Mouse (Mus musculus): ENCODE measurements around the gene Shc3. TPM values are rescaled to one million over a fixed set of nuclear protein-coding genes. Genes with fewer than 3 reads are reported as not detected.

Gene Shc3
- polyA plus RNA-seq, 1 experiment from 2014 or later, result 0.28 TPM

DNA sequence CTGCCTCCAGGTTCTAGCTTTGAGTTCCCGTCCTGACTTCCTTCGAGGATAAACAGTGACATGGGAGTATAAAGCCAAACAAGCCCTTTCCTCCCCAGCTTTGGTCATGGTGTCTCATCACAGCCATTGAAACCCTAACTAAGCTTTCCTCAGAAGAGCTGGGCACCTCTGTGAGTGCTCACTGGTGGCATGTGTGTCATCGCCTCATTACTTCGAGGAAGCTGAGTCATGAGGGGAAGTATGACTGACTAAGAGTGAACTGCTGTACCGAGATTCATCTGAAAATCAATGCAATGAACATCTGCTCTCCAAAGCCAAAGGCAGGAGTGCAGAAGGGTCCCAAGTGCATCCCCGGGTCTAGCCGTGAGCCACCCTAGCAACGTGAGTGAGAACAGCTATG, 29.4 kb downstream of the Shc3 start:
- no peaks in the 10 kb centered on the region for H3K9me3 ChIP-seq (ENCODE audit: control insufficient read depth, low read length)
- no peak overlapping the region for H3K4me3 ChIP-seq (ENCODE audit: low read depth, low read length)
- DNase-seq (ENCODE audit: low spot score) (no peak), ATAC-seq (ENCODE audit: low FRiP score, low TSS enrichment) (no peak)
- H3K27ac ChIP-seq (replicated peaks), result no peak overlapping the region
- H3K36me3 ChIP-seq (ENCODE audit: control insufficient read depth, insufficient read depth, low read length), result no peaks in the 10 kb centered on the region
- no peaks in the 10 kb centered on the region for H3K27me3 ChIP-seq (ENCODE audit: control insufficient read depth, insufficient read depth, low read length)
- WGBS, result 83% methylated on average over 8 of the region's 8 CpGs
- TF ChIP-seq EP300 (optimal IDR thresholded peaks at IDR 0.05) (no peak), CTCF (IDR thresholded peaks at IDR 0.05; ENCODE audit: low read depth) (no peak)
- no peaks in the 10 kb centered on the region for H3K4me1 ChIP-seq (replicated peaks; ENCODE audit: control insufficient read depth, insufficient read depth)
- no peak overlapping the region for H3K9ac ChIP-seq (ENCODE audit: low read length)
- H3K4me2 ChIP-seq (replicated peaks; ENCODE audit: low read depth), result no peak overlapping the region

DNA sequence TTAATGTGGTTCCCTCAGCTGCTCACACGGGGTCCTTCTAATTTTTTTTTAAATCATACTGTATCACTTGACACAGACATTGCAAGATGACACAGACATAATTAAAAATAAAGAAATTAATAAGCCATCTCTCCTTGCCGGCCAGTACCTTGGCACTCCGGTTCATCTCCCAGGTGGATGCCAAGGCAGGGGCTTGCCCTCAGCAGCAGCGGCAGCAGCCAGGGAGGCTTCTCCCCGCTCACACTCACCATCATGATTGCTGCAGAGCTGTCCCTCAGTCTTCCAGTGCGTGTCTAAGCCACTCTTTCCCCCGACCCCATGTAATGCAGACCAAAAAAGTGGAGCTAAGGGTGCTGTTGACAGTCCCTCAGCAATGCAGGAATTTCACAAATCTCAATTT, 33.9 kb downstream of the Shc3 start:
- H3K9me3 ChIP-seq (ENCODE audit: control insufficient read depth, low read length), result no peaks in the 10 kb centered on the region
- H3K27ac ChIP-seq (replicated peaks), result no peak overlapping the region
- H3K4me1 ChIP-seq (replicated peaks; ENCODE audit: control insufficient read depth, insufficient read depth), result no peaks in the 10 kb centered on the region
- TF ChIP-seq CTCF (IDR thresholded peaks at IDR 0.05; ENCODE audit: low read depth) (no peak), EP300 (optimal IDR thresholded peaks at IDR 0.05) (no peak)
- DNase-seq (ENCODE audit: low spot score) (no peak), ATAC-seq (ENCODE audit: low FRiP score, low TSS enrichment) (no peak)
- 84% methylated on average over 7 of the region's 7 CpGs for WGBS
- H3K27me3 ChIP-seq (ENCODE audit: control insufficient read depth, insufficient read depth, low read length), result no peaks in the 10 kb centered on the region
- H3K36me3 ChIP-seq (ENCODE audit: control insufficient read depth, insufficient read depth, low read length), result no peaks in the 10 kb centered on the region
- H3K9ac ChIP-seq (ENCODE audit: low read length), result no peak overlapping the region
- H3K4me2 ChIP-seq (replicated peaks; ENCODE audit: low read depth), result no peak overlapping the region
- no peak overlapping the region for H3K4me3 ChIP-seq (ENCODE audit: low read depth, low read length)

DNA sequence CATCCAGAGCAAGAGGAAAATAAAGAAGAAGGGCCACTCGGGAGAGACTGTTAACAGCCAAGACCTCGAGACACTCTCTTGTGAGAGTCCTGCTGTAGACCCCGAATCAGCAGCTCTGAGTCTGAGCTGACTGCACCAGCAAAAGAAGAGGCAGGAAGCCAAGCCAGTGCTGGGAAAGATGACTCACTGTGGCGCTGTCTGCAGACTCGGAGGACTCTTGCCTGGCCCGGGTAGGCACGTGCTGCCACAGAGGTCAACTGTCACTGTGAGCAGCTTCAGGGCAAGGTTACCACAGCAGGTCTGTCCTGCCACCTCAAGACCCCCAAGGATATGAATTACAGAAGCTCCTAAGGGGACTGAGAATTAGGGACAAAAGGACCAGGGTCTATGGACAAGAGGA, 42.7 kb downstream of the Shc3 start:
- ATAC-seq (ENCODE audit: low FRiP score, low TSS enrichment), result no peak
- 28% methylated on average over 7 of the region's 7 CpGs for WGBS
- H3K4me3 ChIP-seq (ENCODE audit: low read depth, low read length), result no peak overlapping the region
- H3K4me1 ChIP-seq (replicated peaks; ENCODE audit: control insufficient read depth, insufficient read depth), result no peaks in the 10 kb centered on the region
- TF ChIP-seq CTCF (IDR thresholded peaks at IDR 0.05; ENCODE audit: low read depth) (no peak), EP300 (optimal IDR thresholded peaks at IDR 0.05) (no peak)
- H3K9me3 ChIP-seq (ENCODE audit: control insufficient read depth, low read length), result no peaks in the 10 kb centered on the region
- no peaks in the 10 kb centered on the region for H3K27me3 ChIP-seq (ENCODE audit: control insufficient read depth, insufficient read depth, low read length)
- H3K4me2 ChIP-seq (replicated peaks; ENCODE audit: low read depth), result no peak overlapping the region
- DNase-seq (ENCODE audit: low spot score), result peak; percentile 25
- no peak overlapping the region for H3K9ac ChIP-seq (ENCODE audit: low read length)
- no peaks in the 10 kb centered on the region for H3K36me3 ChIP-seq (ENCODE audit: control insufficient read depth, insufficient read depth, low read length)
- no peak overlapping the region for H3K27ac ChIP-seq (replicated peaks)

DNA sequence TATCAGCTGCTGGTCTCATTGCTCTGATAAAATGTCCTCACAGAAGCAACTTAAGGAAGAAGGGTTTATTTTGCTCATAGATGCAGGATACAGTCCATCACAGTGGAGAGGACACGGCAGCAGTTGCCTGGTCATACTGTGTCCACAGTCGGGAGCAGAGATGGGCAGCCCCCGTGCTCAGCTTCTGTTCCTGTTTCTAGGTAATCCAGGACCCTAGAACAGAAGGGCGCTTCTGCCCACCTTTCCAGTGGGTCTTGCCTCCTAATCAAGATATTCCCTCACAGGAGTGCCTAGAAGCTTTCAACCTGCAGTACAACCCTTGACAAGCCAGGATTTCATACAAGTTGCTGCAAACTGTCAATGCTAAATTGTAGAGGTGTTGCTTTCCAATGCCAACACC, 44.9 kb downstream of the Shc3 start:
- TF ChIP-seq CTCF (IDR thresholded peaks at IDR 0.05; ENCODE audit: low read depth) (no peak), EP300 (optimal IDR thresholded peaks at IDR 0.05) (no peak)
- Histone ChIP-seq H3K4me1 (replicated peaks; ENCODE audit: control insufficient read depth, insufficient read depth) (no peaks in the 10 kb centered on the region), H3K9ac (ENCODE audit: low read length) (no peak overlapping the region), H3K27me3 (ENCODE audit: control insufficient read depth, insufficient read depth, low read length) (no peaks in the 10 kb centered on the region), H3K9me3 (ENCODE audit: control insufficient read depth, low read length) (no peaks in the 10 kb centered on the region), H3K27ac (replicated peaks) (no peak overlapping the region), H3K4me3 (ENCODE audit: low read depth, low read length) (no peak overlapping the region), H3K36me3 (ENCODE audit: control insufficient read depth, insufficient read depth, low read length) (no peaks in the 10 kb centered on the region), H3K4me2 (replicated peaks; ENCODE audit: low read depth) (no peak overlapping the region)
- WGBS, result 90% methylated on average over 4 of the region's 4 CpGs
- DNase-seq (ENCODE audit: low spot score) (no peak), ATAC-seq (ENCODE audit: low FRiP score, low TSS enrichment) (no peak)

DNA sequence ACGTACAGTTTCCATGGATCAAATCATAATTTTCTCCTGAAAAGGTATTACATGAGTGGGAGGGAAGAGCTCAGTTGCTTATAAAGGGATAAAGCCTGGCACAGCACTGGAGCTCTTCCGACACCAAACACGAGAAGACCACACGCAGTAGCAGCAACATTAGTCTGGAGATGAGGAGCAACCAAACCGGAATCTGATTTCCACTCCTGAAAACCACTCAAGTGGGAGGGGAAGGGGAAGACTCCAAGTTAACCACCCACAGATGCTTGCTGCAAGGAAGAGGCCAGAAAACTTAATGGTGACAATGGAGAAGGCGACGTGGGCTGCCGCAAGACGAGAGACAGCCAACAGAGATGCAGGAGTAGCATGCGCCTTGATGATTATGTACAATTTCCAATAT, 45.9 kb downstream of the Shc3 start:
- TF ChIP-seq CTCF (IDR thresholded peaks at IDR 0.05; ENCODE audit: low read depth), result no peak
- no peak for TF ChIP-seq EP300 (optimal IDR thresholded peaks at IDR 0.05)
- Histone ChIP-seq H3K27ac (replicated peaks) (no peak overlapping the region), H3K27me3 (ENCODE audit: control insufficient read depth, insufficient read depth, low read length) (no peaks in the 10 kb centered on the region), H3K4me2 (replicated peaks; ENCODE audit: low read depth) (no peak overlapping the region), H3K36me3 (ENCODE audit: control insufficient read depth, insufficient read depth, low read length) (no peaks in the 10 kb centered on the region), H3K9me3 (ENCODE audit: control insufficient read depth, low read length) (no peaks in the 10 kb centered on the region), H3K4me3 (ENCODE audit: low read depth, low read length) (no peak overlapping the region), H3K4me1 (replicated peaks; ENCODE audit: control insufficient read depth, insufficient read depth) (no peaks in the 10 kb centered on the region), H3K9ac (ENCODE audit: low read length) (no peak overlapping the region)
- ATAC-seq (ENCODE audit: low FRiP score, low TSS enrichment) (no peak), DNase-seq (ENCODE audit: low spot score) (no peak)
- WGBS, result 92% methylated on average over 10 of the region's 10 CpGs

DNA sequence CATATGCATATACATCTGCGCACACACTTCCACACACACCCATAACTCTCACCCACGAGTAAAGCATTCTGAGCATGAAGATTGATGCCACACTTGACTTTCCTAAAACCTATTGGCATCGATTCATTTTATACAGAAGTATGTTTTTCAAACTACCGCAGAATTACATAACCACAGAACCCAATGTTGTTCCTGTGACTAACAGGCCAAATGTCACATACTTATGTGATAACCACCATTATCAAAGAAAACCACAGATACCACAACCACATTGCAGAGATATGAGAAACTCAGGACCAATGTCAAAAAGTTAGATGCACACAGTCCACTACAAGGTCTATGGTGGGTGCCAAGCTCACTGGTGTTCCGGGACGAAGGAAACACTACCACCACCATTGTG, 50.3 kb downstream of the Shc3 start:
- no peak for ATAC-seq (ENCODE audit: low FRiP score, low TSS enrichment)
- WGBS, result 87% methylated on average over 6 of the region's 6 CpGs

More for the DNA sequence above, 50.3 kb downstream of the Shc3 start:
- no peaks in the 10 kb centered on the region for H3K36me3 ChIP-seq (ENCODE audit: control insufficient read depth, insufficient read depth, low read length)
- no peak for DNase-seq (ENCODE audit: low spot score)
- H3K27me3 ChIP-seq (ENCODE audit: control insufficient read depth, insufficient read depth, low read length), result no peaks in the 10 kb centered on the region
- H3K4me2 ChIP-seq (replicated peaks; ENCODE audit: low read depth), result no peak overlapping the region
- H3K9me3 ChIP-seq (ENCODE audit: control insufficient read depth, low read length), result no peaks in the 10 kb centered on the region
- TF ChIP-seq EP300 (optimal IDR thresholded peaks at IDR 0.05) (no peak), CTCF (IDR thresholded peaks at IDR 0.05; ENCODE audit: low read depth) (no peak)
- H3K27ac ChIP-seq (replicated peaks), result no peak overlapping the region
- H3K4me3 ChIP-seq (ENCODE audit: low read depth, low read length), result no peak overlapping the region
- H3K9ac ChIP-seq (ENCODE audit: low read length), result no peak overlapping the region
- no peaks in the 10 kb centered on the region for H3K4me1 ChIP-seq (replicated peaks; ENCODE audit: control insufficient read depth, insufficient read depth)
